Mouse (Mus musculus): ENCODE measurements around the gene Wdr95. TPM values are rescaled to one million over a fixed set of nuclear protein-coding genes. Genes with fewer than 3 reads are reported as not detected.

Wdr95 gene
- polyA plus RNA-seq, 1 experiment from 2014 or later = not detected

- WGBS (ENCODE audit: insufficient replicate concordance) = under 1% methylated on average over 24 of the region's 24 CpGs
Observed at GRCm38 (mm10) chr5:149635556-149635955, 107.1 kb downstream of the Wdr95 start.

DNA sequence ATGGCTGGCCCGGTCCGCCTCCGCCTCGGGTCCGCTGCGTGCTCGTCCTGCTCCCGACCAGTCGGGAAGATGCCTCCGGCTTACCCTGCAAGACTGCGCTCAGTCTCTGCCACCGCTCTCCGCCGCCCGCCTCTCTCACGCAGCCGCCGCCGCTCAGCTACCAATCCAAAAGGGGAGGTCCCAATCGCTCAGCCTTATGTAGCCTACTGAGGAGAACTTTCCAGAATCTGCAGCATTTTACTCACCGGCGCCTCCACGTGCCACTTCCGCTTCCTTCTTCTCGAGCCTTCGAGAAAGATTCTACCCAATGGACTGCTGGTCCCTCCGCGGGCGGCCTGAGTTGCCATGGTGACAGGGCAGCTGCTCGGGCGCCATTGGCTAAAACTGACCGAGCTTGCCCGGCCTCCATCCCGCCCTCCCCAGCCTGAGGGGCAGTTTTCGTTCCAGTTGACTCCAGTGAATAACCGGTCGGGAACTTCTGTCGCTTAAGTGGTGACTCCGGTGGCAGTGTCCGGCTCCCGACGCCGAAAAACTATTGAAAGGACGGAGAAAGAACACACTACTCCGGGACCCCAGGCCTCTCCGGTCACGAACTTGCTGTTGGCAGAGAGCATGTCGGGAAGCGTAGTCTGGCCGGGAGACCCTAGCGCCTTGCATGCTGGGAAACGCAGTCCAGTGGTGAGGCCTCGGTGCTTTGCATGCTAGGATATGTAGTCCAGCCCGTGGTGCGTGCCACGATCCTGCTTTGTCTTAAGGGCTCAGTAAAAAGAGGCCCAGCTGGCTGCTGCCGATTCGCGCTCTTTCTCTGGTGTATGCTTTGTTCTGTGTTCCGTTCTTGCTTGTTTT is 107.8 kb downstream of the Wdr95 start, which contains the start of gene Hsph1:
Gene Hsph1 (minus strand): TSS at position 302 of the 846 bp plus-strand sequence.
- Histone ChIP-seq H3K4me2 (peak within 1 kb of the TSS; percentile 98), H3K27ac (replicated peaks) (peak within 1 kb of the TSS; percentile 84), H3K9ac (peak within 1 kb of the TSS; percentile 81), H3K4me1 (replicated peaks) (peaks cover 34% of the 10 kb centered on the region), H3K27me3 (no peaks in the 10 kb centered on the region), H3K36me3 (replicated peaks) (peaks cover 20% of the 10 kb centered on the region), H3K4me3 (replicated peaks) (peak within 1 kb of the TSS; percentile 77), H3K9me3 (replicated peaks) (no peaks in the 10 kb centered on the region)
- under 1% methylated on average over 60 of the region's 60 CpGs for WGBS (ENCODE audit: insufficient replicate concordance)
- ATAC-seq (ENCODE audit: insufficient read depth) = peak; percentile 99

More at GRCm38 (mm10) chr5:149635556-149635955, 107.1 kb downstream of the Wdr95 start:
- H3K27ac ChIP-seq (replicated peaks) = peak overlapping the region; percentile 84
- peaks cover 30% of the 10 kb centered on the region for H3K4me1 ChIP-seq (replicated peaks)
- peak overlapping the region; percentile 77 for H3K4me3 ChIP-seq (replicated peaks)
- H3K9ac ChIP-seq = peak overlapping the region; percentile 81
- H3K27me3 ChIP-seq = no peaks in the 10 kb centered on the region
- H3K4me2 ChIP-seq = peak overlapping the region; percentile 98
- ATAC-seq (ENCODE audit: insufficient read depth) = no peak
- no peaks in the 10 kb centered on the region for H3K9me3 ChIP-seq (replicated peaks)
- H3K36me3 ChIP-seq (replicated peaks) = peaks cover 27% of the 10 kb centered on the region

GRCm38 (mm10) chr5:149637306-149637705 is 108.8 kb downstream of the Wdr95 start:
- Histone ChIP-seq H3K27ac (replicated peaks) (no peak overlapping the region), H3K4me1 (replicated peaks) (peaks cover 39% of the 10 kb centered on the region), H3K27me3 (no peaks in the 10 kb centered on the region), H3K9me3 (replicated peaks) (no peaks in the 10 kb centered on the region), H3K4me2 (peak overlapping the region; percentile 98), H3K9ac (no peak overlapping the region), H3K4me3 (replicated peaks) (peak overlapping the region; percentile 77), H3K36me3 (replicated peaks) (peaks cover 10% of the 10 kb centered on the region)
- WGBS (ENCODE audit: insufficient replicate concordance) = 57% methylated on average over 8 of the region's 8 CpGs
- no peak for ATAC-seq (ENCODE audit: insufficient read depth)

- no peak overlapping the region; the same call in 1 of the 2 replicates for H3K4me2 ChIP-seq
Observed at GRCm38 (mm10) chr5:149641277-149641892, 112.9 kb downstream of the Wdr95 start.

DNA sequence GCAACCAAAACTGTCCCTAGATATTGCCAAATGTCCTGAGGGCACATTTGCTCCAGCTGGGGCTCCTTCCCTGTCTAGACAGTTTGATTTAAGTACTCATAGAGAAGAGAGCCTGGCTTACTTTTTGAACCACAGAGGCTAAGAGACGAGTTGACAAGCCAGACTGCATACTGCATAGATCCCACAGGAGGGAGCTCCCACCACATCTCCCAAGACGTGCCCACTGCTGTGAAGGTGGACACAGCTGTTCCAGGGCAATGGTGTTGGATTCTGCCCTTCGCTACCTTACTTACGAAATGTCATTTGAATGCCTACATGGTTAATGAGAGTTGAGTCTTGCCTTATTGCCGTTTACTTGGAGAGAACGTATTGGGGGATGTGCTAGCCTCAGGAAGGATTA is 113.9 kb downstream of the Wdr95 start:
- ATAC-seq (ENCODE audit: insufficient read depth) = no peak
- Histone ChIP-seq H3K9ac (no peak overlapping the region), H3K36me3 (replicated peaks) (no peaks in the 10 kb centered on the region), H3K27me3 (no peaks in the 10 kb centered on the region), H3K9me3 (replicated peaks) (no peaks in the 10 kb centered on the region), H3K4me1 (replicated peaks) (peaks cover 26% of the 10 kb centered on the region), H3K4me2 (no peak overlapping the region), H3K4me3 (replicated peaks) (no peak overlapping the region), H3K27ac (replicated peaks) (no peak overlapping the region)
- WGBS (ENCODE audit: insufficient replicate concordance) = 57% methylated on average over 6 of the region's 6 CpGs

More at GRCm38 (mm10) chr5:149641277-149641892, 112.9 kb downstream of the Wdr95 start:
- WGBS (ENCODE audit: insufficient replicate concordance) = 66% methylated on average over 8 of the region's 8 CpGs
- no peak overlapping the region for H3K4me3 ChIP-seq (replicated peaks)
- peak; percentile 35; the same call in 1 of the 2 replicates for ATAC-seq (ENCODE audit: insufficient read depth)
- no peaks in the 10 kb centered on the region for H3K9me3 ChIP-seq (replicated peaks)
- peaks cover 28% of the 10 kb centered on the region for H3K4me1 ChIP-seq (replicated peaks)
- no peak overlapping the region for H3K27ac ChIP-seq (replicated peaks)
- no peaks in the 10 kb centered on the region for H3K27me3 ChIP-seq
- no peak overlapping the region for H3K9ac ChIP-seq
- no peaks in the 10 kb centered on the region for H3K36me3 ChIP-seq (replicated peaks)

GRCm38 (mm10) chr5:149642783-149643509 is 114.5 kb downstream of the Wdr95 start:
- ATAC-seq (ENCODE audit: insufficient read depth) = no peak
- peak overlapping the region; percentile 15; the same call in 1 of the 2 replicates for H3K4me2 ChIP-seq
- H3K9me3 ChIP-seq (replicated peaks) = no peaks in the 10 kb centered on the region
- WGBS (ENCODE audit: insufficient replicate concordance) = 61% methylated on average over 11 of the region's 11 CpGs
- H3K4me3 ChIP-seq (replicated peaks) = no peak overlapping the region
- peaks cover 30% of the 10 kb centered on the region for H3K4me1 ChIP-seq (replicated peaks)
- no peak overlapping the region for H3K27ac ChIP-seq (replicated peaks)
- no peaks in the 10 kb centered on the region for H3K36me3 ChIP-seq (replicated peaks)
- no peaks in the 10 kb centered on the region for H3K27me3 ChIP-seq
- H3K9ac ChIP-seq = no peak overlapping the region

- peak overlapping the region; percentile 88 for H3K27ac ChIP-seq (replicated peaks)
- no peaks in the 10 kb centered on the region for H3K36me3 ChIP-seq (replicated peaks)
- no peak overlapping the region for H3K4me3 ChIP-seq (replicated peaks)
- no peak for ATAC-seq (ENCODE audit: insufficient read depth)
- H3K27me3 ChIP-seq = no peaks in the 10 kb centered on the region
- H3K9ac ChIP-seq = 0 out of 2 replicates have a peak overlapping the region, but pooled peaks have one; percentile 15
- peaks cover 46% of the 10 kb centered on the region for H3K4me1 ChIP-seq (replicated peaks)
- H3K9me3 ChIP-seq (replicated peaks) = no peaks in the 10 kb centered on the region
- 65% methylated on average over 8 of the region's 8 CpGs for WGBS (ENCODE audit: insufficient replicate concordance)
- no peak overlapping the region for H3K4me2 ChIP-seq
Observed at GRCm38 (mm10) chr5:149647367-149648115, 119.1 kb downstream of the Wdr95 start.

DNA sequence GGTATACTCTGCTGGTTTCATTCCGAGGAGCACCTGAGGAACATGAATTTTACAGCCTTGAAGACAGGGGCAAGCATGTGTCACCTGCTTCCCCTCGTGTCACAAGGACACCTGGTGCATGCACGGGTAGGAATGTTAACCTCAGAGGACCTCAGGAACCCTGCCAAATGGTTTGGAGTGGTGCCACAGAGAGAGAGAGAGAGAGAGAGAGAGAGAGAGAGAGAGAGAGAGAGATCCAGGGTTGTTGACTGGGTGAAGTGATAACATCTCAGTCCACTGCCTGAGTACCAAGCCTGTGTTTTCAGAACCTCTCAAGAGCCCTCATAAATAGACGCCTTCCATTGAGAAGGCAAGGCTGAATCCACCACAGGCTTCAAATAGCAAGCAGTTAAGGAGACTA is 119.7 kb downstream of the Wdr95 start:
- H3K27me3 ChIP-seq = no peaks in the 10 kb centered on the region
- H3K9ac ChIP-seq = 0 out of 2 replicates have a peak overlapping the region, but pooled peaks have one; percentile 18
- H3K4me2 ChIP-seq = peak overlapping the region; percentile 59
- no peak overlapping the region for H3K4me3 ChIP-seq (replicated peaks)
- peak overlapping the region; percentile 88 for H3K27ac ChIP-seq (replicated peaks)
- H3K4me1 ChIP-seq (replicated peaks) = peaks cover 42% of the 10 kb centered on the region
- 43% methylated on average over 4 of the region's 4 CpGs for WGBS (ENCODE audit: insufficient replicate concordance)
- ATAC-seq (ENCODE audit: insufficient read depth) = no peak
- H3K9me3 ChIP-seq (replicated peaks) = no peaks in the 10 kb centered on the region
- H3K36me3 ChIP-seq (replicated peaks) = no peaks in the 10 kb centered on the region

DNA sequence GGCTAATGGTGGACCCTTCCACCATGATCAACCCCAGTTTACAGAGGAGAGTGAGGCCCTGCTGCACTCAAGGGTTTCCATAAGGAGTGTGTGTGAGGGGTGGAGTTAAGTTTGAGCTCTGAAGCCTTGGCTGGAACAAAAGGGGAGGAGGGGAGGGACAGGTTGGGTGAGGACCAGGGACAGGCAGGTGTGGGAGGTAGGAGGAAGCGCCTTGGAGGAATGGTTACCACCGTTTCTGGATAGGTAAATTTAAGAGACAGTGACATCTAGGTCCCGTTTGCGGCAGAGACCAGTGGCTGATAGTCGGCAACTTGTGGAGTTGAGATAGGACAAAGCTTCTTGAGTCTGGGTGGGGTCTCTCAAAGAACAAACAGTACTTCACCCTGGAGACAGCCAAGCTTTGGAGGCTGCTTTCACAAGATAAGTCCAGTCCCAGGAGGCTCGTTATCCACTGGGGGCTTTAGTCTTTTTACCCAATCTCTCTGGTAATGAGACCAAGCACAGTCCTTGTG is 120.5 kb downstream of the Wdr95 start:
- ATAC-seq (ENCODE audit: insufficient read depth) = peak; percentile 92
- H3K4me2 ChIP-seq = peak overlapping the region; percentile 59

More for the DNA sequence above, 120.5 kb downstream of the Wdr95 start:
- Histone ChIP-seq H3K9ac (0 out of 2 replicates have a peak overlapping the region, but pooled peaks have one; percentile 18), H3K4me1 (replicated peaks) (peaks cover 35% of the 10 kb centered on the region), H3K4me3 (replicated peaks) (0 out of 2 replicates have a peak overlapping the region, but pooled peaks have one; percentile 8), H3K36me3 (replicated peaks) (no peaks in the 10 kb centered on the region), H3K9me3 (replicated peaks) (no peaks in the 10 kb centered on the region), H3K27me3 (no peaks in the 10 kb centered on the region), H3K27ac (replicated peaks) (peak overlapping the region; percentile 88)
- 17% methylated on average over 6 of the region's 6 CpGs for WGBS (ENCODE audit: insufficient replicate concordance)

Data from liver, embryonic 15.5 days (tissue).